Mouse (Mus musculus) inflammation-experienced regulatory T-cells, adult 16 weeks (primary cell): ENCODE measurements around the gene H2-T22. TPM values are rescaled to one million over a fixed set of nuclear protein-coding genes. Genes with fewer than 3 reads are reported as not detected.

Experiments used
- polyA plus RNA-seq: library from polyadenylated mRNA; unstranded; fragments of 100-300 nt; shearing (Covaris generic); gene quantifications from one replicate; pipeline ENCODE4 v1.2.1, GENCODE M21; 2017

Gene H2-T22
- polyA plus RNA-seq, result 250 TPM

DNA sequence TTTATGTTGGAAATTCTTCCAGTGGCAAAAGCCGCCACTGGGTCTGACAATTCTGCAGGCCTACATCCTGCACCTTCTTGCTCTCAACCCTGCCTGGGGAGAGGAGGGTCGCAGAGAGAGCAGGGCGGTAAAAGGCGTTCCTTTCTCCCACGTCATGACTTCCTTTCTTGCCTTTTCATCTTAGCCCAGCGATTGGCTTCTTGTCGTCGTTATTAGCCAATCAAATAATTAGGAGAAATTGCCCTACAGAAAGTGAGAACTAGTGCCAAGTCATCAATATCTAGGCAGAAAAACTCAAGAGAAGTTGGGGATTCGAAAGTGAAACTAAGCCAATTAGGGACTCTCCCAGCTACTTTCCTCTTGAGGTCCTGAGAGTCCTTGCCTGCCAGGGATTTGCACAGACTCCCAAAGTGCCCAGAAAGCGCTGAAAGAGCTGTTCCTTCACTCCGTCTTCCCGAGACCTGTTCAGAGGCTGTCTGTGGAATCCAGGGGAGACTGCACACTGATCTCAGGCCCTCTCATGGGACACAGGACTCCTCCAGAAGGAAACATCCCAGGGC lies at the start of gene H2-T22, which contains the start of gene Gm6034:
TSS of gene H2-T22 (minus strand) at position 138 of the 560 bp plus-strand sequence.
TSS of gene Gm6034 (plus strand) at position 352 of the 560 bp plus-strand sequence.

DNA sequence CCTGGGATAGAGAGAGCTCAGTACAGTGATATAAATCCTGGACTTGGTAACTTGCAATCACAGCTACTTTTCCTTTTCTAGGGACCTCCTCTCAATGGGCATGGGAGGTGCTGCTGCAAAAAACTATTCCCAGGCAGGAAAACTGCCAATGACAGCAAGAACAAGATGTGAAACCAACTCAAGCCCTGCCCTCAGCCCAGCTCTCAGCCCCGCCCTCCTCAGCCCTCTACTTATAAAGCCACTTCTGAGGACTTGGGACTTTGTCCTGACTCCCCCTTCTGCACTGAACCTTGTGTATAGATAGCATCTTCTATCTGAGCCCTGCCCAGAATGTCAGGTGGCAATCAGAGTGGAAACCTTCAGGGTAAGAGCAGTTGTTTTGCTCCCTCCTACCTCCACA lies 15.8 kb upstream of the H2-T22 start, which contains the start of gene Gm11127:
TSS of gene Gm11127 (minus strand) at position 10 of the 400 bp plus-strand sequence.

DNA sequence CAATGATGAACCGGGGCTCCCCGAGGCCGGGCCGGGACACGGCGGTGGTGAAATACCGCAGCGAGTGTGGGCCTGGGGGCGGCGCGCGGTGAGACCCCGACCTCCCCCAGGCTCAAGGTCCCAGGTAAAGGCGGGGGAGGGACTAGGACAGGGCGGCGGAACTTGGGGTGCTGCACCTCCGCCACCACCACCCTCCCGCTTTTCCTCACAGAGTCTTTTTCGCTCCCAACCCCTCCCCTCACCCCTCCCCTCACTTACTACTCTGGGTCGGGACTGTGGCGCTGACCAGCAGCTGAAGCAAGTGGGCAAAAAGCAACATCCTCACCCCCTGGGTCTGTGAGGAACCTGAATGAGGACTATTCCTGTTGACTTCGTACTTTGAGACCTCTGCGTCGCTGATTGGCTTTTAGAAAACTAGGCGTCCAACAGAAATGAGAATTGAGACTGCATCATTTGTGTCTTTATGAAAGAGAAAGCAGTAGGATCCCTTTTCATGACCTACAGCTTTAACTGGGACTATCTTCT lies 10.1 kb downstream of the H2-T22 start, which contains the start of gene H2-T23:
TSS of gene H2-T23 (minus strand) at position 505 of the 525 bp plus-strand sequence.

DNA sequence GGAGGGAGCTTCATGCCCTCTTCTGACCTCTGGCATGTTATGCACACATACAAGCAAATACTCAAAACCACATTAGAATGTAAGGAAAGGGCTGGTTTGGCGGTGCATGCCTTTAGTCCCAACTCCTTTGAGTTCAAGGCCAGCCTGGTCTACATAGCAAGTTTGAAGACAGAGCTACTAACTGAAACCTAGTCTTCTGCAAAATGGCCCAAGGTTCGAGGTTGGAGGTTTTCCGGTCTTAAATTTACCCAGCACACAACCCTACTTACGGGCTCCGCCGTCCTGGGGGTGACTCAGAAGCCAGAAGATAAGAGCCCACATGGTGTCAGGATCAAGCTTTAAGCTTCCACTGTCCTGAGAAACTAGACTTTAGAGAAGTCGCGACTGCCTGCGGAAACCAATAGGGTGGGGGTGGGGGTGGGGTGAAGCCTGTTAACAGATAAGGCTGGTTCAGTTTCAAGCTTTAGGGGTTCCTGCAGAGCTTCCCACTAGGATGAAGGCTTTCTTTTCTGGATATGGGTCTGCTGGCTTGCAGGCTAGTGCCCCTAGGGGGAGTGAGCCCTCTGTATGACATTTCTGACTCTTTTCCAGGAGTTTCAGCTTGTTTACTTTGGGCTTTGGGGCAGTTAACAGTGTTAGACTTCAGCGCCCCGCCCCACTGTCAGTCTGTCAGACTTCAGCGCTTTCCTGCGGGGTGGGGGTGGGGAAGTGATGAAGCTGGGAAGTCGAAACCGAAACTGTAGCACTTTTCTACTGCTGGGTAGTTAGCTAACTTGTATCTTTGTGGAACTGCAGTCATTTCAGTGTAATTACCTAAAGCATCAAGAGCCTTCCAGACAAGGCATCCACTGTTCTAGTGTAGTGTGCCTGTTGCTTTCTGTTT lies 22.1 kb downstream of the H2-T22 start, which contains the start of gene H2-T24:
TSS of gene H2-T24 (minus strand) at position 370 of the 883 bp plus-strand sequence.

Other genes with a start within 250 kb of the H2-T22 start
- 2.0 TPM for gene Ier3, start 221.1 kb downstream of the H2-T22 start, polyA plus RNA-seq
- 55.9 TPM for gene Flot1, start 219.5 kb downstream of the H2-T22 start, polyA plus RNA-seq
- 127 TPM for gene Tubb5, start 204.4 kb downstream of the H2-T22 start, polyA plus RNA-seq
- 23.5 TPM for gene Mdc1, start 201.2 kb downstream of the H2-T22 start, polyA plus RNA-seq
- 29.0 TPM for gene Nrm, start 181.4 kb downstream of the H2-T22 start, polyA plus RNA-seq
- gene Ppp1r18, start 177.2 kb downstream of the H2-T22 start, polyA plus RNA-seq, result 605 TPM
- gene Dhx16, start 162.9 kb downstream of the H2-T22 start, polyA plus RNA-seq, result 23.5 TPM
- 40.7 TPM for gene 2310061I04Rik, start 145.3 kb downstream of the H2-T22 start, polyA plus RNA-seq
- 22.1 TPM for gene Atat1, start 132.7 kb downstream of the H2-T22 start, polyA plus RNA-seq
- 85.8 TPM for gene Mrps18b, start 126.4 kb downstream of the H2-T22 start, polyA plus RNA-seq
- 59.3 TPM for gene Ppp1r10, start 126.3 kb downstream of the H2-T22 start, polyA plus RNA-seq
- 174 TPM for gene Abcf1, start 73.0 kb downstream of the H2-T22 start, polyA plus RNA-seq
- gene Gnl1, start 62.9 kb downstream of the H2-T22 start, polyA plus RNA-seq, result 20.4 TPM
- 23.3 TPM for gene Prr3, start 62.5 kb downstream of the H2-T22 start, polyA plus RNA-seq
- 19.4 TPM for gene H2-T24, start 22.2 kb downstream of the H2-T22 start, polyA plus RNA-seq
- 776 TPM for gene H2-T23, start 9.9 kb downstream of the H2-T22 start, polyA plus RNA-seq
- gene Gm6034, start 214 bp upstream of the H2-T22 start, polyA plus RNA-seq, result 0.24 TPM
- gene Gm11127, start 15.6 kb upstream of the H2-T22 start, polyA plus RNA-seq, result 0.30 TPM
- gene Gm19684, start 78.9 kb upstream of the H2-T22 start, polyA plus RNA-seq, result 1.5 TPM
- not detected for gene Gm7030, start 86.7 kb upstream of the H2-T22 start, polyA plus RNA-seq
- gene Gm8909, start 125.8 kb upstream of the H2-T22 start, polyA plus RNA-seq, result 12.4 TPM
- 0.65 TPM for gene H2-T3, start 147.5 kb upstream of the H2-T22 start, polyA plus RNA-seq
- 190 TPM for gene Rpp21, start 215.3 kb upstream of the H2-T22 start, polyA plus RNA-seq
- 25.1 TPM for gene Trim39, start 229.5 kb upstream of the H2-T22 start, polyA plus RNA-seq
- not detected for gene H2-M10.2, start 243.7 kb upstream of the H2-T22 start, polyA plus RNA-seq